Mouse (Mus musculus) ES-Bruce4 (cell line): Measurements from ENCODE around the gene Tbc1d22a.

Source experiments
- CTCF ChIP-seq: IDR thresholded peaks from one replicate; pipeline ENCODE4 v1.8.1; 2011; ENCODE audit warnings: low read depth, low read length
- EP300 ChIP-seq: IDR thresholded peaks from 2 replicates; pipeline ENCODE4 v1.6.1; 2011; ENCODE audit warnings: low read depth, low read length; ENCODE audit not compliant: insufficient read depth
- POLR2A ChIP-seq: IDR thresholded peaks from one replicate; pipeline ENCODE4 v1.8.1; 2011; ENCODE audit warnings: low read length; ENCODE audit not compliant: insufficient read depth

DNA sequence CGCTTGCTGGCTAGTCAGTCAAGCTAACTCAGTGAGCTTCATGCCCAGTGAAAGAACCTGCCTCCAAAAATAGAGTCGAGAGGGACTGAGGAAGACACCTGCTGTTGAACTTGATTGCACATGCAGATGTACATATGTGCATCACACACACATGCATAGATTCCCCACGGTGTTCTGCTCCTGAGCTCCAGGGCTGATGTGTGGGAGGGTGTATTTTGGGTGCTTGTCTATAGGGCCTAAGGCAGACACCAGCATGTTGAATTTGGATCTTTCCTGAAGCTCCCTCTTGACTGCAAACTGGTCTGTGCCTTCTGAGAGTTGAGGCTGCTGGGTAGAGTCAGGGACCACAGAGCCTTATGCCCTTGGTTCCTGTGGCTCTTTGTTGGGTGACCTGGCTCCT is 23.8 kb downstream of the Tbc1d22a start:
- no peak for TF ChIP-seq CTCF
- TF ChIP-seq EP300, result no peak
- no peak for TF ChIP-seq POLR2A
